Mouse (Mus musculus) frontal cortex, postnatal 36 days (tissue): ENCODE measurements at regions not wholly inside any gene's neighbourhood (a gene's known extent, or its start where the extent isn't known, plus 50 kb on each side); places are given as distances from the start of the nearest gene placed in this dataset.
"Not testable (repeated sequence)": the region's sequence is repeated elsewhere in the genome, so short reads cannot be mapped to it uniquely, and the experiment has no call there.

ENCODE experiments used
- DNase-seq, 2 experiments: peaks; one replicate each; pipeline ENCODE4 v3.0.0; 2022; ENCODE audit warnings: low spot score in 2 of 2

DNA sequence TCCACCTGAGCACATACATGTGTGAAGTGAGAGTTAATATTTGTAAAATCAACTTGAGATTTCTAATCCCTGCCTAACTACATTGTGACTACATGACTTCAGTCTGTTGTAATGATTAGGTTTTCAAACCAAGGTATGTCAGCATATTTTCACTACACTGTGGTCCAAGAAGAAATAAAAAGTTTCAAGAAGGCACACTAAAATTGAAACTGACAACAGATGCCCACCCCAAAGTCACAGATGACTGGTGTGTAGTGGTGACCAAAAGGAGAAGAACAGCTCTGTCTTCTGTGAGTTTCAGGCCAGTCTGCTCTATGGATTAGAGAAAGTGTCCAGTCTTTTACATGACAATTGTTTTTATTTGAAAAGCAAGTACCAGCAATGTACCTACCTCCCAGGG, 255.9 kb upstream of the Klf6 start:
- DNase-seq: no peak

- DNase-seq: no peak
Measured at GRCm38 (mm10) chr13:5607462-5607861, 253.8 kb upstream of the Klf6 start.

GRCm38 (mm10) chr13:5614186-5614737, 247.0 kb upstream of the Klf6 start:
- DNase-seq: no peak

DNA sequence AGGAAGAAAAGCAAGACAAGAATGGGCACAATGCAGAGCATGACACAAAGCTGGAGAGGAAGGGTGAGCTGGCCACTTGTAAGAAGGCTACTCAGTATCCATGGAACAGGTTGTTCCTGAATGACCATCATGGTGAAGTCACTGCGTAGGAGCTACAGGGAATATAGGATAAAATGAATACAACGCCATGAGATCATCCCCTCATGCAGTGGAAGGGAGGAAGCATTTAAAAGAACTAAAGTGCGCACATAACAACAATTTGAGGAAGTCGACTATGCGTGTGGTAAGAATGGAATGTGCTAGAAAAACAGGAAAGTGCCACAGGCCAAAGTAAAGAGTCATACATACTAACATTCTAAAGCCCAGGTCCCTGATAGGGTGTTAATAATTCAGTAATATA, 246.4 kb upstream of the Klf6 start:
- no peak for DNase-seq

DNA sequence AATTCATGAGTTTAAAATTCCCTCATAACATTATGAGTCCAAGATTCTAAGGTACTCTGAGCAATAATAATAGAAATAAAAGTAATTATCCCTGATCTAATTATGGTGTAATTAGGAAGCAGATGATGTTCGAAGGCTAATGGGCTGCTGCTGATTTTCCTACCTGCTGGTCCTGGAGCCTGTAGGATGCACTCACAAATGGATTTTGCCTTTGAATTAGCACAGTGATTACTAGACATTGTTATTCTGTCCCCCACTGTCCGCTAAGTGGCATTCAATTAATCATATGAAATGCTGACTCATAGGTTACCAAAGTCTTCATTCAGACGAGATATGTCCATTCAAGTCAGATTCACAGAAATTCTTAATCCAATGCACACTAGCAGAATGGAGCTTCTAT, 246.0 kb upstream of the Klf6 start:
- no peak for DNase-seq

DNA sequence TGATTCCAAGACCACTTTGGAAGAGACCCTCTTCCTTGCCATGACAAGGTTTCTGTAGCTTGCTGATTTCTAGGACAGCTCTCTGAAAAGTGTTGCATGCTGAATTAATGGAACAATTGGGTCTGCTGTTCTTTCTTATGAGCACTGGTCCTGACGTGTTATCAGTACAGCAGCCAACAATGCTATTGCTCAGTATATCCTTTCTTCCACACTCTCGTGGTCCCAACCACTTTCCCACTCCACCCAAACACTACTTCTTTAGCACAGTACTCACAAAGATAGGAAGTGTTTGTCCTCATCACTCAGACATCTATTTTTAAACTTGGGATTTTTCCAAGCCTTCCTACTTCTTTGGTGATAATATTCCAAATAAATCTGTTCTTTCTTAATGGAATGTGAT, 233.2 kb upstream of the Klf6 start:
- no peak for DNase-seq

GRCm38 (mm10) chr13:5634960-5635359, 226.3 kb upstream of the Klf6 start:
- no peak for DNase-seq

GRCm38 (mm10) chr13:5641743-5642510, 219.4 kb upstream of the Klf6 start:
- DNase-seq: peak in 1 of 2 experiments; percentile 12

- no peak for DNase-seq
Measured at GRCm38 (mm10) chr13:5648276-5648675, 213.0 kb upstream of the Klf6 start.

DNA sequence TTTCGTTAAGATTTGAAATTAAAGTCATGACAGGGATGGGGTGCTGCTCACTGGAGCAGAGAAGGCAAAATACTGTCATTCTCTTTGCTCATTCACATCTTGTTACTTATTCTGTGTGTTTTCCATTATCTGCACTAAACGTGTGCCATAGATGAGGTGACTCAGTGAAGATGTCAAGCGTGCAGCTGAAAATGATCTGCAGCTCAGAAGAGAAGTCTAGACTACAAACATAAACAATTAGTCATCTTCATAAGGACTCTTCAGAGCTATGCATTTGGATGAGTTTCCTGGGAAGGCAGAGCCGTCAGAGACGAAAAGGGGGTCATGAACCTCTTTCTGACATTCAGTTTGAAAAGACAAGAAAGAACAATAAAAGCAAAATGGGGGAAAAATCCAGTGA, 203.7 kb upstream of the Klf6 start:
- DNase-seq: no peak

DNA sequence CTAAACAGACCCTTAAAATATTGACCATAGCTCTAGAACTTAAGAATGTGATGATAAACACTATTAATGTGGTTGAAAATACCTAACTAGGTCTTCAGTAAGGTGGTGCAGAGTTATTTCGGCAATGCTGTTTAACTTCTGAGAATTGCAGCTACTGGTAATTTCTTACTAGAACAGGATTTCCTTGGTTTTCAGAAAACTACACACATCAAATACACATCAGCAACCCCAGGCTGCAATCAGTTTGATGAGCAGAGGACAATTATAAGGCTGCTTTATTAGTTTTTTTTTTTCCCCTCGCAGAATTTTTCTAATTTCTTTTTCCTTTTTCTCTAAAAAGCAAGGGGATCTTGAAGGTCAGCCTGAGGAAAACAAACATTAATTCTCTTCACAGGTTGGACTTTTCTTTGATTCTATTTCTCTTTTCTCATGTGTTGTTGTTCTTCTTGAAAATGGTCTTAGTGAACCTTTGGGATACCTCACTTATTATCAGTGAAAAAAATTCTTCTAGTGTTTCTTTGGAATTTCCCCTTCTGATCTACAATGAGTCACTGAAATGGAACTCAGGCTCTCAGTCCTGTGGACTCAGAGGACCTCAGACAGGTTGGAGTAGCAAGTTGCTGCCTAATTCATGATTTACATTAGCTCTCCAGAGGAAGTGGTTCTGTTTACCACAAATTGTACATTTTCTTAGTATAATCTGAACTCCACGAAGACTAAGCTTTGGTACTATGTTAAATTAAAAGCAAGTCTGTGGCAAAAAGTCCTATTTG, 194.9 kb upstream of the Klf6 start:
- DNase-seq: no peak

- no peak for DNase-seq
Measured at GRCm38 (mm10) chr13:5675668-5676067, 185.6 kb upstream of the Klf6 start.

DNA sequence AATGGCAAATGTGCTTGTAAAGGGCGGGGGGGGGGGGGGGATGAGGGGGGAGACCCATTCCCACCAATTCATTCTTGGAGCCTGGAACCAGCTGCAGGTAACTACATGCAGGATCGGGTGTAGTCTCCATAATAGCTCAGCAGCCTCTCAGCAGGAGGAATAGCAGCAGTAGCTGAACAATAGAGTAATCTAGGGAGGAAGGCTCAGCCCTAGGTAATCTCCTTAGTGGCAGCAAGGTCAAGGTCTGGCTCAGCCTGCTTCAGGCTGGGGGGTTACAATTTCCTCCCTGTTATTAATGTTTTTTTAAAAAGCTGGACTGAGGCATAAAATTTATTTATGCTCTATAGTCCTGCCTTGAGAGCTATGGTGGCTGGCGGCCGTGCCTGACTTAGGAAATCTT, 171.2 kb upstream of the Klf6 start:
- DNase-seq: no peak

GRCm38 (mm10) chr13:5690680-5691079, 170.6 kb upstream of the Klf6 start:
- DNase-seq: not testable (repeated sequence)

DNA sequence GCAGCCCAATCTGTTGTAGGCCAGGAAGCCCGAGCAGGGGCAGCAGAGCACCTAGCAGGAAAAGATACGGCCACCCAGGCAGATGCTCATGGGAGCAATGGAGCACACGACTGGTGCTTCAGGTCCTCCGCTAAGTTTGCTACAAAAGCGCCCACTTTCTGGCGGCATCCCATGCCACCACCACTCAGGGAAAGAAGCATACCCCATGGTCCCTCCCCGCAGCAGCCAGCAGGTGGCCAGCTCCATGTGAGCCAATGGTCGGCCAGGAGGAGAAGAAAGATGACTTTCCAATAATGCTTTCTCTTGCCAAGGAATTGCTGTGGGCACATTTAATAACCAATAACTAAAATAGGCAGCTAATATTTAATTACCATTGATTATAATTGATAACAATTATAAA, 166.7 kb upstream of the Klf6 start:
- DNase-seq: no peak

DNA sequence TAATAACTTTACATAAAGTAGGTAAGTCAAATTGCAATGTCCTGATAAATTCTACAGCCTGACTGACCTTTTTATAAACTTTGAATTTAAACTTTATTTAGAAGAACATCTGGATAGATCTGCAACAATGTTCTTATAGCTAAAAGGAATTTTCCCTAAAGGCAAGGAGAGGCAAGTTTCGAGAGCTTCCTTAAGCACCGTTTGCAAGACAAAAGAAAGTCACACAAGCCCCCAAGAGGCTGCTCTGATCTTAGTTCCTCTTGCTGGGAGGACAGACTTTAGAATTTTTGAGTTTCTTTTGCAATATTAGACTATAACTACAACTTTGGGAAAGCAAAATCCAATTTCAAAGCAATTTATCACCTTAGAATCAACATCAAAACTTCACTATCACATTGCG, 165.7 kb upstream of the Klf6 start:
- not testable (repeated sequence) for DNase-seq

DNA sequence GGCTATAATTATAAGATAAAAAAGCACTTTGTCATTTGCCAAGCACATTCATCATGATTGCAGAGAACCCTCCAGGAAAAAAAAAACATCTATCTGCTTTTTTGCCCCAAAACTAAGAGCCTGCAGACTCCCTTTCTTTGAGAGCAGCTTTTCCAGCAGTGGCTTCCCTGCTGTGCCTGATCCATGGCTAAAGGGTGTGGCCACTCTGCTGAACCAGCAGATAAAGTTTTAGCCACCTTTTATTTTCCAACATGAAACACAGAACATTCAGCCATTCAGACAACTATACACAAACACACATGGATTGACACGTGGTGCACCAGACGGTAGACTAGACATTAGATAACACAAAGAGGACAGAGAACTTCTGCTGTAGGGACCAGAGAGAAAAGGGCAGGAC, 164.9 kb upstream of the Klf6 start:
- no peak for DNase-seq

DNA sequence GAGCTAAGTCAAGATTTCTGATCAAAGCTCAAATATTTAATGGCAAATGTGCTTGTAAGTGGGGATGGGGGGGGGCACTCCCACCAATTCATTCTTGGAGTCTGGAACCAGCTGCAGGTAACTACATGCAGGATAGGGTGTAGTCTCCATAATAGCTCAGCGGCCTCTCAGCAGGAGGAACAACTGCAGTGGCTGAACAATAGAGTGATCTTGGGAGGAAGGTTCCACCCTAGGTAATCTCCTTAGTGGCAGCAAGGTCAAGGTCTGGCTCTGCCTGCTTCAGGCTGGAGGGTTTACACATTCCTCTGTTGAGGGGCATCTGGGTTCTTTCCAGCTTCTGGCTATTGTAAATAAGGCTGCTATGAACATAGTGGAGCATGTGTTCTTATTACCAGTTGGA, 164.0 kb upstream of the Klf6 start:
- not testable (repeated sequence) for DNase-seq

DNA sequence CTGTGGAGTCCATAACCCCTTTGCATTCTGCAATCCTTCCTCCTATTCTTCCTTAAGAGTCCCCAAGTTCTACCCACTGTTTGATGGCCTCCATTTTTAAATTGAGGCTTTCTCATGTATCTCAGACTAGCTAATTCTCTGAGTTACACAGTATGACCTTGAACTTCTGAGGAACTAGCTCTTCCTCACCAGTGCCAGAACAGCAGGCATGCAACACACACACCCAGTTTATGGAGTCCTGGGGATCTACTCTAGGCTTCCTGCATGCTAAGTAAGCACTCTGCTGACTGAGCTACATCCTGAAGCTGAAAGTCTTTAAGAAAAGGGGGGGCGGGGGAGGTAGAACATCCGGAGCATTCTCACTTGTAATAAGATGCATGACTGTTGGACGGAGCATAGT, 159.2 kb upstream of the Klf6 start:
- DNase-seq: no peak

- DNase-seq: no peak
Measured at GRCm38 (mm10) chr13:5704991-5705390, 156.3 kb upstream of the Klf6 start.

DNA sequence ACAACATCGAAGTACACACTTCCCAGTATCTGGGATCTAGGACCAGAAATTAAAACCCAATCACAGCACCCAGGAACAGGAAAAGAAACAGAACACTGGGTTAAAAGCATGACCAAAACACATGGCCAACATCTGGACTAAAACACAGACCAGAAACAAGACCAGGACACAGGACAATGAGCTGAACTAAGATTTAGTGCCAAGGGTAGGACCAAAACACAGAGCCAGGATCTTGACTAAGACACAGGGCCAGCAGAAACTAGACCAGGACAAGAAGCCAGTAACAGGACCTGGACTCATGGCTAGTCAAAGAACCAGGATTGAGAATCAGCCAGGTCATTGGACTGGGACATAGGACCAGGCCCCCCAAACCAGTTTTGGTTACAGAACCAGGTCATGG, 149.6 kb upstream of the Klf6 start:
- DNase-seq: no peak

- no peak for DNase-seq
Measured at GRCm38 (mm10) chr13:5713195-5713863, 148.0 kb upstream of the Klf6 start.
